Mouse (Mus musculus) frontal cortex, adult (tissue): Measurements from ENCODE around the gene Cadm1.

Source experiments
- ATAC-seq: cut with Nextera tagmentation; 2 replicates; pipeline ENCODE4 v1.9.2; 2017; ENCODE audit warnings: mild to moderate bottlenecking, moderate library complexity, mixed read lengths; ENCODE audit not compliant: low TSS enrichment

Gene Cadm1

GRCm38 (mm10) chr9:47548916-47549315, 18.9 kb downstream of the Cadm1 start:
- ATAC-seq = no peak

- peak; percentile 72; the same call in 1 of the 2 replicates for ATAC-seq
Measured at GRCm38 (mm10) chr9:47552960-47553575, 23.1 kb downstream of the Cadm1 start.

GRCm38 (mm10) chr9:47560726-47561125, 30.8 kb downstream of the Cadm1 start:
- ATAC-seq = no peak

- ATAC-seq = no peak
Measured at GRCm38 (mm10) chr9:47561596-47561995, 31.6 kb downstream of the Cadm1 start.

- ATAC-seq = no peak
Measured at GRCm38 (mm10) chr9:47565088-47565487, 35.1 kb downstream of the Cadm1 start.

GRCm38 (mm10) chr9:47567873-47568272, 37.9 kb downstream of the Cadm1 start:
- ATAC-seq = no peak

- no peak for ATAC-seq
Measured at GRCm38 (mm10) chr9:47570184-47570583, 40.2 kb downstream of the Cadm1 start.

- no peak for ATAC-seq
Measured at GRCm38 (mm10) chr9:47571461-47571860, 41.5 kb downstream of the Cadm1 start.

GRCm38 (mm10) chr9:47572132-47572531, 42.2 kb downstream of the Cadm1 start:
- no peak for ATAC-seq

- no peak for ATAC-seq
Measured at GRCm38 (mm10) chr9:47573456-47573855, 43.5 kb downstream of the Cadm1 start.

- no peak for ATAC-seq
Measured at GRCm38 (mm10) chr9:47574710-47575414, 44.9 kb downstream of the Cadm1 start.

GRCm38 (mm10) chr9:47575764-47576163, 45.8 kb downstream of the Cadm1 start:
- no peak for ATAC-seq

- ATAC-seq = no peak
Measured at GRCm38 (mm10) chr9:47579464-47579863, 49.5 kb downstream of the Cadm1 start.

GRCm38 (mm10) chr9:47581576-47582365, 51.8 kb downstream of the Cadm1 start:
- no peak for ATAC-seq

GRCm38 (mm10) chr9:47583241-47583640, 53.3 kb downstream of the Cadm1 start:
- ATAC-seq = no peak

- ATAC-seq = no peak
Measured at GRCm38 (mm10) chr9:47586176-47586575, 56.2 kb downstream of the Cadm1 start.

GRCm38 (mm10) chr9:47586839-47587238, 56.9 kb downstream of the Cadm1 start:
- peak; percentile 33 for ATAC-seq

GRCm38 (mm10) chr9:47587577-47588194, 57.7 kb downstream of the Cadm1 start:
- ATAC-seq = peak; percentile 41; the same call in 1 of the 2 replicates

GRCm38 (mm10) chr9:47589832-47590231, 59.9 kb downstream of the Cadm1 start:
- ATAC-seq = no peak

- no peak for ATAC-seq
Measured at GRCm38 (mm10) chr9:47601541-47601940, 71.6 kb downstream of the Cadm1 start.

GRCm38 (mm10) chr9:47603971-47604370, 74.0 kb downstream of the Cadm1 start:
- no peak for ATAC-seq

GRCm38 (mm10) chr9:47605628-47606027, 75.7 kb downstream of the Cadm1 start:
- ATAC-seq = no peak
